Mouse (Mus musculus) lung, embryonic 16.5 days (tissue): ENCODE results near the gene Rbm20. TPM values are rescaled to one million over a fixed set of nuclear protein-coding genes. Genes with fewer than 3 reads are reported as not detected.

ENCODE experiments used
- ATAC-seq: fragments of 200-750 bp; cut with Nextera tagmentation; 2 replicates; pipeline ENCODE4 v1.8.0; 2017; ENCODE audit warnings: low read depth, mild to moderate bottlenecking, moderate library complexity
- H3K27ac ChIP-seq: fragments of 300-500 bp; sonication (generic); 2 replicates; pipeline ENCODE4 v1.5.1; 2014; ENCODE audit warnings: mild to moderate bottlenecking, control low read depth, low read length
- H3K27me3 ChIP-seq: fragments of 300-500 bp; sonication (generic); 2 replicates; pipeline ENCODE4 v1.6.1; 2014; ENCODE audit warnings: low read depth, low read length, mixed read lengths; ENCODE audit not compliant: control insufficient read depth, insufficient read depth
- H3K36me3 ChIP-seq: fragments of 300-500 bp; sonication (generic); 2 replicates; pipeline ENCODE4 v1.6.1; 2014; ENCODE audit warnings: low read length; ENCODE audit not compliant: control insufficient read depth, insufficient read depth
- H3K4me1 ChIP-seq: fragments of 300-500 bp; sonication (generic); replicated peaks from 2 replicates; pipeline ENCODE4 v1.6.1; 2014; ENCODE audit warnings: low read length, mixed read lengths; ENCODE audit not compliant: control insufficient read depth, insufficient read depth
- H3K4me2 ChIP-seq: fragments of 300-500 bp; sonication (generic); 2 replicates; pipeline ENCODE4 v1.6.1; 2014; ENCODE audit warnings: low read depth, low read length, control low read depth
- H3K4me3 ChIP-seq: fragments of 300-500 bp; sonication (generic); 2 replicates; pipeline ENCODE4 v1.5.1; 2014; ENCODE audit warnings: mild to moderate bottlenecking, low read length, control low read depth
- H3K9ac ChIP-seq: fragments of 300-500 bp; sonication (generic); 2 replicates; pipeline ENCODE4 v1.6.1; 2014; ENCODE audit warnings: low read length, control low read depth
- H3K9me3 ChIP-seq: fragments of 300-500 bp; sonication (generic); 2 replicates; pipeline ENCODE4 v1.6.1; 2016; ENCODE audit warnings: low read length; ENCODE audit not compliant: control insufficient read depth
- WGBS: fragments of 180-500 bp; shearing (Covaris S2); extraction: QIAGEN DNeasy Blood & Tissue Kit; methylation state at CpG from one replicate; pipeline ENCODE4 v1.1.7; 2014; 5-methylcytosine and 5-hydroxymethylcytosine counted together
- polyA plus RNA-seq: library from polyadenylated mRNA; unstranded; fragments of >200 nt; fragmentation: Nextera tagmentation; extraction: Ambion mirVana; gene quantifications from 2 replicates; pipeline ENCODE4 v1.2.1, GENCODE M21; 2015

Gene Rbm20
- 1.5 and 1.9 TPM in 2 replicates for polyA plus RNA-seq

GRCm38 (mm10) chr19:53676718-53677634 lies at the start of gene Rbm20:
Gene Rbm20 (plus strand): TSS chr19:53677306.
- peaks cover 76% of the 10 kb centered on the region for H3K27me3 ChIP-seq
- H3K27ac ChIP-seq: no peak within 1 kb of the TSS
- peak within 1 kb of the TSS; percentile 98 for H3K4me2 ChIP-seq
- ATAC-seq: peak; percentile 81
- no peaks in the 10 kb centered on the region for H3K36me3 ChIP-seq
- 0% methylated on average over 63 of the region's 82 CpGs for WGBS
- peak within 1 kb of the TSS; percentile 57 for H3K9ac ChIP-seq
- H3K4me1 ChIP-seq: peaks cover 19% of the 10 kb centered on the region
- no peaks in the 10 kb centered on the region for H3K9me3 ChIP-seq
- peak within 1 kb of the TSS; percentile 62 for H3K4me3 ChIP-seq

GRCm38 (mm10) chr19:53638041-53638440 lies 39.1 kb upstream of the Rbm20 start:
- ATAC-seq: no peak
- no peaks in the 10 kb centered on the region for H3K27me3 ChIP-seq
- no peak overlapping the region for H3K9ac ChIP-seq
- WGBS: 92% methylated on average over 2 of the region's 2 CpGs
- no peak overlapping the region for H3K4me2 ChIP-seq
- peaks cover 50% of the 10 kb centered on the region for H3K36me3 ChIP-seq
- no peaks in the 10 kb centered on the region for H3K9me3 ChIP-seq
- no peak overlapping the region for H3K27ac ChIP-seq
- H3K4me3 ChIP-seq: no peak overlapping the region
- H3K4me1 ChIP-seq: no peaks in the 10 kb centered on the region

GRCm38 (mm10) chr19:53638727-53639126 lies 38.4 kb upstream of the Rbm20 start:
- 82% methylated on average over 8 of the region's 8 CpGs for WGBS
- no peak overlapping the region for H3K27ac ChIP-seq
- H3K4me2 ChIP-seq: no peak overlapping the region
- no peak overlapping the region for H3K4me3 ChIP-seq
- ATAC-seq: no peak
- H3K9ac ChIP-seq: no peak overlapping the region
- peaks cover 51% of the 10 kb centered on the region for H3K36me3 ChIP-seq
- no peaks in the 10 kb centered on the region for H3K4me1 ChIP-seq
- no peaks in the 10 kb centered on the region for H3K9me3 ChIP-seq
- no peaks in the 10 kb centered on the region for H3K27me3 ChIP-seq

- Histone ChIP-seq H3K4me2 (no peak overlapping the region), H3K36me3 (peaks cover 50% of the 10 kb centered on the region), H3K27me3 (no peaks in the 10 kb centered on the region), H3K4me3 (no peak overlapping the region), H3K4me1 (peaks cover 3% of the 10 kb centered on the region; the same call in 1 of the 2 replicates), H3K9me3 (no peaks in the 10 kb centered on the region), H3K9ac (no peak overlapping the region), H3K27ac (no peak overlapping the region)
- no peak for ATAC-seq
- WGBS: 87% methylated on average over 9 of the region's 9 CpGs
Measured at GRCm38 (mm10) chr19:53644020-53644595, 33.0 kb upstream of the Rbm20 start.

GRCm38 (mm10) chr19:53647301-53647700 lies 29.8 kb upstream of the Rbm20 start:
- H3K4me2 ChIP-seq: no peak overlapping the region
- WGBS: 80% methylated on average over 9 of the region's 9 CpGs

GRCm38 (mm10) chr19:53648056-53648455 lies 29.1 kb upstream of the Rbm20 start:
- 19% methylated on average over 5 of the region's 5 CpGs for WGBS
- Histone ChIP-seq H3K27ac (no peak overlapping the region), H3K4me1 (peaks cover 15% of the 10 kb centered on the region), H3K9ac (no peak overlapping the region), H3K36me3 (peaks cover 31% of the 10 kb centered on the region), H3K9me3 (no peaks in the 10 kb centered on the region), H3K4me3 (no peak overlapping the region), H3K4me2 (no peak overlapping the region), H3K27me3 (no peaks in the 10 kb centered on the region)
- ATAC-seq: peak; percentile 13; the same call in 1 of the 2 replicates

More at GRCm38 (mm10) chr19:53647301-53647700, 29.8 kb upstream of the Rbm20 start:
- H3K27ac ChIP-seq: no peak overlapping the region
- no peak for ATAC-seq
- H3K36me3 ChIP-seq: peaks cover 32% of the 10 kb centered on the region
- H3K9ac ChIP-seq: no peak overlapping the region
- no peak overlapping the region for H3K4me3 ChIP-seq
- H3K27me3 ChIP-seq: no peaks in the 10 kb centered on the region
- no peaks in the 10 kb centered on the region for H3K9me3 ChIP-seq
- peaks cover 12% of the 10 kb centered on the region for H3K4me1 ChIP-seq

- Histone ChIP-seq H3K4me2 (no peak overlapping the region), H3K27me3 (no peaks in the 10 kb centered on the region), H3K9ac (no peak overlapping the region), H3K4me1 (peaks cover 21% of the 10 kb centered on the region), H3K9me3 (no peaks in the 10 kb centered on the region), H3K36me3 (peaks cover 27% of the 10 kb centered on the region), H3K4me3 (no peak overlapping the region), H3K27ac (no peak overlapping the region)
- ATAC-seq: peak; percentile 44
- WGBS: 38% methylated on average over 10 of the region's 10 CpGs
Measured at GRCm38 (mm10) chr19:53648802-53649236, 28.3 kb upstream of the Rbm20 start.

- Histone ChIP-seq H3K27ac (no peak overlapping the region), H3K9me3 (no peaks in the 10 kb centered on the region), H3K4me3 (no peak overlapping the region), H3K36me3 (peaks cover 23% of the 10 kb centered on the region), H3K4me2 (no peak overlapping the region), H3K27me3 (no peaks in the 10 kb centered on the region), H3K9ac (no peak overlapping the region), H3K4me1 (peaks cover 26% of the 10 kb centered on the region)
- ATAC-seq: no peak
- 77% methylated on average over 6 of the region's 6 CpGs for WGBS
Measured at GRCm38 (mm10) chr19:53649361-53649760, 27.7 kb upstream of the Rbm20 start.

- Histone ChIP-seq H3K27ac (no peak overlapping the region), H3K27me3 (no peaks in the 10 kb centered on the region), H3K9ac (no peak overlapping the region), H3K9me3 (no peaks in the 10 kb centered on the region), H3K4me2 (no peak overlapping the region), H3K36me3 (peaks cover 21% of the 10 kb centered on the region), H3K4me1 (peaks cover 26% of the 10 kb centered on the region), H3K4me3 (no peak overlapping the region)
- WGBS: 32% methylated on average over 5 of the region's 5 CpGs
- ATAC-seq: no peak
Measured at GRCm38 (mm10) chr19:53649802-53650201, 27.3 kb upstream of the Rbm20 start.
